Mouse (Mus musculus) lung, postnatal 0 days (tissue): ENCODE data around the gene Rnf185.

Source experiments
- CTCF ChIP-seq: IDR thresholded peaks from 2 replicates; pipeline ENCODE4 v1.5.1; 2016; ENCODE audit warnings: antibody characterized with exemption, mild to moderate bottlenecking
- EP300 ChIP-seq: IDR thresholded peaks from 2 replicates; pipeline ENCODE4 v1.6.1; 2016; ENCODE audit warnings: antibody characterized with exemption, mild to moderate bottlenecking, control low read depth

DNA sequence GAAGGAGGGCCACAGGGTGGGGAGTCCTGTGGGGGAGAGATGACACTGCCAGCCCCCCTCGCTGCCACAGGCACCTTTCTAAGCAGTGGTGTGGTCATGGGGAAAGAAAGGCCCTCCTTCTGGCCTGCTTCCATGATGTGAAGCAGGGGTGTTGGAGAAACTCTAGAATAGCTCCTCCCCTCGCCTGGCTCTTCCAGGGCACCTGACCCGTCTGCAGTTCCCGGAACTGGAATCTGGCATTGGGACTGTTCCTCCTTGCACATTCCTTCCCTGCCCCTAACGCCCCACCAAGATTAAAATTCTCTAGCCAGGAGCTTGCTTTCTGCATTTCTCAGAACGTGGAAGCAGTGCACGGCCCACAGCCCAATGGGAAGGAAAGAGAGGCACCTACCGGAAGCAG, 59.6 kb downstream of the Rnf185 start:
- TF ChIP-seq CTCF (no peak), EP300 (no peak)
